Mouse (Mus musculus) E14TG2a.4 (cell line): ENCODE data around the gene Iqschfp.

ENCODE experiments used
- CTCF ChIP-seq: conservative IDR thresholded peaks from 2 replicates; pipeline ENCODE4 v1.5.1; 2014; ENCODE audit warnings: low read length
- NANOG ChIP-seq: IDR thresholded peaks from 2 replicates; pipeline ENCODE4 v1.6.1; 2014; ENCODE audit warnings: borderline replicate concordance, low read length, mixed read lengths
- POU5F1 ChIP-seq: IDR thresholded peaks from 2 replicates; pipeline ENCODE4 v1.6.1; 2014; ENCODE audit warnings: low read length, borderline replicate concordance

DNA sequence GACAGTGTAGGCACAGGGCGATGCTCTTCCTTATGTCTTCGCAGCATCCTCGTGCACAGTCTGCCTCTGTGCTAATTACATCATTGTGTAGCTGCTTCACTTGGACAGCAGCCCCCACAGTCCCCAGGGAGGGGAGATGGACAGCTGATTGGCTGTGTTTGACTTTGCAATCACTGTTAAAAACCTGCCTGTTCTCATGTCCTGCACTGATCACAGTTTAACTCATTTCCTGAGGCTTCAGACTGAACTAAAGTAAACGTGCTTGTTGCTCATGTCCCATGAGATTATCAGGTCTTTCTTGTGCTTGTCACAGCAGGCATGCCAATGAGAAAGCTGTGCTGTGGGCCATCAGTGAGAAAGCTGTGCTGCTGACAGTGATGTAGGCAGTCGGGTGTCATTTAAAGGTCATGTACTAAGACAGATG, 60.5 kb downstream of the Iqschfp start:
- TF ChIP-seq CTCF (no peak), NANOG (no peak), POU5F1 (no peak)
